Mouse (Mus musculus) layer of hippocampus, adult 8-10 months (tissue): ENCODE measurements at regions not wholly inside any gene's neighbourhood (a gene's known extent, or its start where the extent isn't known, plus 50 kb on each side); places are given as distances from the start of the nearest gene placed in this dataset.

Experiments
- DNase-seq, 2 experiments: peaks; one replicate each; pipeline ENCODE4 v3.0.0; 2022; ENCODE audit warnings: low spot score in 2 of 2

DNA sequence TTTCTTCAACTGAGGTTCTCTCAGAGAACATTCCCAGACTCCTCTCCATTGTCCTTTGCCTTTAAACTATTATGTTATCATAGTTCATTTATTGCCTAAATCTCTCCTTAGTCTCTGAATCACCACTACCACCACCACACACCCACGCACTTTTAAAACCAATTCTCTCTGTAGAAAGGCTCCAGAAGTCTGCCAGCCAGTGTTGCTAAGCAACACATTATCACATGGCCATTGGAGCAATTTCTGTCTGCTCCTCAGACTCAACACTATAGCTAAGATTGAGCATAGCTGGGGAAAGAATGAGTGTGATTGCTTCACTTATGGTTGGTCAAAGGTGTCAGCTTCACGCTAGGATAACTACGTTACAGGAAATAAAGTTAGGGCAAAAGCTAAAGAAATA lies 59.3 kb downstream of the Trap1a start:
- peak; percentile 17 to 18 for DNase-seq

DNA sequence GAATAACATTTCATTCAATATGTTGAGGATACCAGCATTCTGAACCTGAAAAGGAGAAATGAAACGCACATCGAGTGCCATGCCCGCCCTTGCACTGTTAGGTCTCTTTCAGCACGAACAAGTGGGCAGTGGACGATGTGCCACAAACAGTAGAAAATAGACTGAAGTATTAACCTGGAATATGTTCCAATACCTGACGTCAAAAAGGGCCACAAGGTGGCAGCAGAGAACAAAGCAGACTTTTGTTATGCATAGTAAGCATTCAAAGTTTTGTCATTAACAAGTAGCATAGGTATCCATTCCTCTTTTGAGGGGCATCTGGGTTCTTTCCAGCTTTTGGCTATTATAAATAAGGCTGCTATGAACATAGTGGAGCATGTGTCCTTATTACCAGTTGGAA lies 63.5 kb upstream of the D330045A20Rik start:
- DNase-seq, result peak; percentile 22 to 53

DNA sequence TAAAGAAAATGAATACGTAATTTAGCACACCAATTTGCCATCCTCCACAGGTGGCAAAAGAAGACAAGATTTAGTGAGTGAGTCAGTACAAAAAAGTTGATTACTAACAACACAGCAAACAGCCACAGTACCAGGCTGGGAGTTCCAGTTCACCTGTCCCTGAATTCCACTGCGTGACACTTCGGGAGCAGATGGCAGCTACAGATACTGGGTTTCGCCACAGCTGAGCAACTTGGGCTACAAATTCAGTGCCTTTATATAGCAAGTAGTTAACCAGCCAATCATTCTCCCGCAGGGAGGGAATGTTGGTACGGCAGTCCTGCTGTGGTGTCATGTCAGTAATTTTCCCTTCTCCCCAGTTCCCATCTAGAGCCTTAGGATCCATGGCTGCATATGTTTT lies 60.3 kb upstream of the D330045A20Rik start:
- DNase-seq, result no peak

DNA sequence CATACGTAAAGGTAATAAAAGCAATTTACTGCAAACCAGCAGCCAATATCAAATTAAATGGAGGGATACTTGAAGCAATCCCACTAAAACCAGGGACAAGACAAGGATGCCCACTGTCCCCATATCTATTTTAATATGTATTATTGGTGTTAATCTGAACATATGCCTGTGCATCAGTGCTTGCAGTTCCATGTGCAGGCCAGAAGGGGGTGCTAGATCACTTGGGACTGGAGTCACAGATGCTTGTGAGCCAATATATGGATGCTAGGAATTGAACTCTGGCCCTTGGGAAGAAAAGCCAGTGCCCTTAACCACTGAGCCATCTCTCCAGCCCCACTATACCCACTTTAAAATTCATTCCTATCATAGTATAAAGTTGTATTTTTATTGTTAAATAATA lies 55.9 kb upstream of the D330045A20Rik start:
- DNase-seq, result no peak
